Mouse (Mus musculus): ENCODE measurements around the gene Bcl2a1b. TPM values are rescaled to one million over a fixed set of nuclear protein-coding genes. Genes with fewer than 3 reads are reported as not detected.
"Not testable (repeated sequence)": the region's sequence is repeated elsewhere in the genome, so short reads cannot be mapped to it uniquely, and the experiment has no call there.

The Bcl2a1b gene
- total and polyA plus RNA-seq, 2 experiments from 2014 or later = 1.3 to 1.9 TPM

DNA sequence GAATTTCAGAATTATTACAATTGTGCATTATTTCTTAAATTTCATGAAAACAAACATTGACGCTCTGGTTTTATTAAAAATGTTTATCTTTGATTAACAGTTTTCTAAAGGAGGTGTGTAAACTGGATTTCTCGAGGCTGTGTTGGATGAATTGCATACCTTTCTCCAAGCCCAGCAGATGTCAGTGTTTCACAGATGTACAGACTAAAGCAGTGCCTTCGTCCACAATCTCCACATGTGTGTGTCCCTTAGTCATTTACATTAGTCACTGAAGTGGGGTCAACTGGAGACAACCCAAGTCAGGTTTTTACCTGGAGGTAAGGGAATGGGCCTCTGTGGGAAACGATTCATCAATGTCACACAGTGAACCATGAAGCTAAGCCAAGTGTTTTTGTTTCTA is 27.1 kb downstream of the Bcl2a1b start:
- WGBS = 40% methylated on average over 4 of the region's 4 CpGs
- peak; percentile 7 for DNase-seq (ENCODE audit: low spot score)
- no peaks in the 10 kb centered on the region for H3K9me3 ChIP-seq (replicated peaks; ENCODE audit: control insufficient read depth, low read length)

DNA sequence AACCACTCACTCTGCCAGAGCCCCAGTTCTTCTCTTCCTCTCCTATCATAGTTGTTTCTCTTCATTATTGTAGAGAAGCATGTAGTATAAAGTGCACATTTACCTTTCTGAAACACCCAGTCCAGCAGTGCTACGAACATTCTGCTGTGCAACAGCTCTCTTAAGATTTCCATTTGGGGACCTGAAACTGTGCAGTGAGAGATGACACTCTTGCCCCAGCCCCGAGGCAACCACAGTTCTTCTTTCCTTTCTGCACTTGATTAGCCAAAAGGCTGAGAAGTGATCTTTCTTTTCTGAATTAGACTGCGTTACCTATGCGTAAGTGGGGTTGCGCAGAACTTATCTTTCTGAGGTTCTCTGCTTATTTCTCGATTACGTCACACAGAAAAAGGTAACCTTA is 29.1 kb downstream of the Bcl2a1b start:
- Histone ChIP-seq H3K36me3 (replicated peaks; ENCODE audit: control insufficient read depth, insufficient read depth, low read length) (no peaks in the 10 kb centered on the region), H3K4me1 (ENCODE audit: control insufficient read depth, insufficient read depth) (no peaks in the 10 kb centered on the region), H3K4me3 (ENCODE audit: low read depth, low read length) (no peak overlapping the region), H3K27me3 (ENCODE audit: control insufficient read depth, insufficient read depth, low read length) (no peaks in the 10 kb centered on the region), H3K9ac (replicated peaks; ENCODE audit: low read depth, low read length) (no peak overlapping the region), H3K4me2 (ENCODE audit: low read depth, low read length) (no peak overlapping the region), H3K9me3 (replicated peaks; ENCODE audit: control insufficient read depth, low read length) (no peaks in the 10 kb centered on the region), H3K27ac (ENCODE audit: low read depth) (no peak overlapping the region)
- no peak for TF ChIP-seq EP300 (IDR thresholded peaks at IDR 0.05; ENCODE audit: low read depth)
- TF ChIP-seq CTCF (IDR thresholded peaks at IDR 0.05; ENCODE audit: low read depth) = no peak
- WGBS = 79% methylated on average over 7 of the region's 7 CpGs
- ATAC-seq (ENCODE audit: insufficient read depth, low read depth) (no peak), DNase-seq (ENCODE audit: low spot score) (no peak)

More for the DNA sequence above, 27.1 kb downstream of the Bcl2a1b start:
- H3K4me1 ChIP-seq (ENCODE audit: control insufficient read depth, insufficient read depth) = no peaks in the 10 kb centered on the region
- no peak overlapping the region for H3K9ac ChIP-seq (replicated peaks; ENCODE audit: low read depth, low read length)
- H3K4me3 ChIP-seq (ENCODE audit: low read depth, low read length) = no peak overlapping the region
- no peaks in the 10 kb centered on the region for H3K27me3 ChIP-seq (ENCODE audit: control insufficient read depth, insufficient read depth, low read length)
- H3K4me2 ChIP-seq (ENCODE audit: low read depth, low read length) = no peak overlapping the region
- TF ChIP-seq CTCF (IDR thresholded peaks at IDR 0.05; ENCODE audit: low read depth) (peak; percentile 37), EP300 (IDR thresholded peaks at IDR 0.05; ENCODE audit: low read depth) (no peak)
- no peak for ATAC-seq (ENCODE audit: insufficient read depth, low read depth)
- no peak overlapping the region for H3K27ac ChIP-seq (ENCODE audit: low read depth)
- no peaks in the 10 kb centered on the region for H3K36me3 ChIP-seq (replicated peaks; ENCODE audit: control insufficient read depth, insufficient read depth, low read length)

- not testable (repeated sequence) for DNase-seq (ENCODE audit: low spot score); H3K27ac ChIP-seq (ENCODE audit: low read depth); H3K27me3 ChIP-seq (ENCODE audit: control insufficient read depth, insufficient read depth, low read length); H3K4me1 ChIP-seq (ENCODE audit: control insufficient read depth, insufficient read depth); H3K4me3 ChIP-seq (ENCODE audit: low read depth, low read length); H3K9ac ChIP-seq (replicated peaks; ENCODE audit: low read depth, low read length); ATAC-seq (ENCODE audit: insufficient read depth, low read depth); H3K9me3 ChIP-seq (replicated peaks; ENCODE audit: control insufficient read depth, low read length); H3K36me3 ChIP-seq (replicated peaks; ENCODE audit: control insufficient read depth, insufficient read depth, low read length); H3K4me2 ChIP-seq (ENCODE audit: low read depth, low read length)
- 53% methylated on average over 1 of the region's 2 CpGs for WGBS
- peak; percentile 33 for TF ChIP-seq CTCF (IDR thresholded peaks at IDR 0.05; ENCODE audit: low read depth)
Observed at GRCm38 (mm10) chr9:89230897-89231497, 32.0 kb downstream of the Bcl2a1b start.

DNA sequence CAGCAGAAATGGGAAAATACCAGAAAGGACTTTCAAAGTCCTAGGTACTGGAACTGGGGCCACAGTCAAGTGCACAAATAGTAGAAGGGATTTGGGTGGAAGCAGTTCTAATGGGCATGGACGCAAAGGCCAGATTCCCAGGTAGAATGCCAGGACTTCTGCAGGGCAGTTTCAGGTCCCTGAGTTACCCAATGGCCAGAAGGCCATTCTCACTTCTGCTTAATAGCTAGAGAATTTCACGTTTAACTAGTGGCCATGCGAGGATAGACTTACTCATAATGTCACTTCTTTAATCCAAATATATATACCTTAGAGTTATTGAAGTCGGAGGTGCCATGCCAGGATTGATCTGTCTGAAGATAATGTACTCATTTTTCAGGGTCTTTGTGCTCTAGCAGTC is 38.1 kb downstream of the Bcl2a1b start:
- ATAC-seq (ENCODE audit: insufficient read depth, low read depth); H3K9me3 ChIP-seq (replicated peaks; ENCODE audit: control insufficient read depth, low read length); H3K4me3 ChIP-seq (ENCODE audit: low read depth, low read length); DNase-seq (ENCODE audit: low spot score); H3K4me2 ChIP-seq (ENCODE audit: low read depth, low read length); H3K27me3 ChIP-seq (ENCODE audit: control insufficient read depth, insufficient read depth, low read length); H3K27ac ChIP-seq (ENCODE audit: low read depth); H3K36me3 ChIP-seq (replicated peaks; ENCODE audit: control insufficient read depth, insufficient read depth, low read length); H3K9ac ChIP-seq (replicated peaks; ENCODE audit: low read depth, low read length); H3K4me1 ChIP-seq (ENCODE audit: control insufficient read depth, insufficient read depth): not testable (repeated sequence)
- WGBS = 83% methylated on average over 4 of the region's 4 CpGs

GRCm38 (mm10) chr9:89238976-89239505 is 40.0 kb downstream of the Bcl2a1b start:
- not testable (repeated sequence) for H3K36me3 ChIP-seq (replicated peaks; ENCODE audit: control insufficient read depth, insufficient read depth, low read length); DNase-seq (ENCODE audit: low spot score); ATAC-seq (ENCODE audit: insufficient read depth, low read depth); H3K27me3 ChIP-seq (ENCODE audit: control insufficient read depth, insufficient read depth, low read length); H3K9ac ChIP-seq (replicated peaks; ENCODE audit: low read depth, low read length); H3K4me3 ChIP-seq (ENCODE audit: low read depth, low read length); H3K27ac ChIP-seq (ENCODE audit: low read depth); H3K4me2 ChIP-seq (ENCODE audit: low read depth, low read length); H3K4me1 ChIP-seq (ENCODE audit: control insufficient read depth, insufficient read depth); H3K9me3 ChIP-seq (replicated peaks; ENCODE audit: control insufficient read depth, low read length)
- 77% methylated on average over 4 of the region's 5 CpGs for WGBS

DNA sequence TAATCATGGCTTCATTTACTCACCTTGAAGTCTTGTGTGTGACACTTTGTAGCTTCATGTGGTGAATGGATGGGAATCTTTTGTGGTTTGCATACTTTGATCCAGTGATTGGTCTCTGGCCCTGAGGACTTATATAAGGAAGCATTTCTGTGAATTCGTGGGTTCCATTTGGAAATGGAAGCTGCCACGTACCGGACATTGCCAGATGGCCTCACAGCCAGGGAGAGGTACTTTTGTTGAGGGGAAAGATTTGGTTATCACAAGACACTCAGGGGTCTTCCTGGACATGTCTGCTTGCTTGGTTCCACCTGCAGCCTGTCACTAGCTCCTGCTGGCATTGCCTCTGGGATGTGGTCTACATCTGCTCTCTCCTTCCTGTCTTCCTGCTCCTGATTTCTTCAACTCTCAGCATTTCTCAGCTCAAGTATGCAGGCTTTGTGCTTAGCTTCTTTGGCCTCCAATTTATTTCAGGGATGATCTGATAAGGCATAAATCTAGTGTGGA is 41.6 kb downstream of the Bcl2a1b start:
- not testable (repeated sequence) for H3K4me3 ChIP-seq (ENCODE audit: low read depth, low read length); H3K9ac ChIP-seq (replicated peaks; ENCODE audit: low read depth, low read length); H3K27me3 ChIP-seq (ENCODE audit: control insufficient read depth, insufficient read depth, low read length); H3K4me1 ChIP-seq (ENCODE audit: control insufficient read depth, insufficient read depth); H3K36me3 ChIP-seq (replicated peaks; ENCODE audit: control insufficient read depth, insufficient read depth, low read length); H3K4me2 ChIP-seq (ENCODE audit: low read depth, low read length); ATAC-seq (ENCODE audit: insufficient read depth, low read depth); DNase-seq (ENCODE audit: low spot score); H3K9me3 ChIP-seq (replicated peaks; ENCODE audit: control insufficient read depth, low read length); H3K27ac ChIP-seq (ENCODE audit: low read depth)
- WGBS = 76% methylated on average over 3 of the region's 3 CpGs
